Mouse (Mus musculus): Measurements from ENCODE around the gene Hist1h3i.
A peak's percentile ranks its signal among the peaks of the same experiment; 100 is the strongest.
"Not testable (repeated sequence)": the region's sequence is repeated elsewhere in the genome, so short reads cannot be mapped to it uniquely, and the experiment has no call there.

Hist1h3i gene

GRCm38 (mm10) chr13:21782361-21783254, 562 bp downstream of the Hist1h3i start:
- ATAC-seq (ENCODE audit: low TSS enrichment): not testable (repeated sequence)

- ATAC-seq (ENCODE audit: low TSS enrichment): no peak
These were observed 1.5 kb downstream of the Hist1h3i start for GRCm38 (mm10) chr13:21781639-21782038.

GRCm38 (mm10) chr13:21781021-21781555, 2.1 kb downstream of the Hist1h3i start:
- ATAC-seq (ENCODE audit: low TSS enrichment): no peak

DNA sequence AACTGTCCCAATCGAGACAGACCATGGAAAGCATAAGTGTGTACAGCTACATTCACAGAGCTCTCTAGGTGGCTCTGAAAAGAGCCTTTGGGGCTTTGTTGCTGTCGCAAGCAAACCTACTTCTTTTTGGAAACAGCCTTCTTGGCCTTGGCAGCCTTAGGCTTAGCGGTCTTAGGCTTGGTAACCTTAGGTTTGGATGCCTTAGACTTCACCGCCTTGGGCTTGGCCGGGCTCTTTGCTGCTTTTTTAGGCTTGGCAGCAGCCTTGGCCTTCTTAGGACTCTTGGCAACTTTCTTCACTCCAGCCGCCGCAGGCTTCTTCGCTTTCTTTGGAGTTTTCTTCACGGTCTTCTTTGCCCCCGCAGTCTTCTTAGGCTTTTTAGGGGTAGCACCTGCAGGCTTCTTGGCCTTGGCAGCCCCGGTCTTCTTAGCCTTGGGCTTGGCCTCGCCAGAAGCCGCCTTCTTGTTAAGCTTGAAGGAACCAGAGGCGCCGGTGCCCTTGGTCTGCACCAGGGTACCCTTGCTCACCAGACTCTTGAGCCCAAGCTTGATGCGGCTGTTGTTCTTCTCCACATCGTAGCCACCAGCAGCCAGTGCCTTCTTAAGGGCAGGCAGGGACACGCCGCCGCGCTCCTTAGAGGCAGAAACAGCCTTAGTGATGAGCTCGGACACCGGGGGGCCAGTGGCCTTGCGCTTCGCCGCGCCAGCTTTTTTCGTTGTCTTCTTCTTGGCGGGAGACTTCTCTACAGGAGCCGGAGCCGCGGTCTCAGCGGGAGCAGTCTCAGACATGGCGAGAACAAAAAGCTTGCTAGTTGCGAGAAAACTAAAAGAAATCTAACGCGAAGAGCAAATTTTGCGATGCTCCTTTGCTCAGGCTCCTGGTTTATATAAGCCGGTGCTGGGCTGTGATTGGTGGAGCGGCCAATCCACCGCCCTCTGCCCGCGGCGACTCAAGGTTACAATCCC, 3.1 kb downstream of the Hist1h3i start, which contains the start of gene Hist1h1b:
Hist1h1b (minus strand) TSS at position 859 of the 965 bp plus-strand sequence.
- peak; percentile 66 for ATAC-seq (ENCODE audit: low TSS enrichment)

DNA sequence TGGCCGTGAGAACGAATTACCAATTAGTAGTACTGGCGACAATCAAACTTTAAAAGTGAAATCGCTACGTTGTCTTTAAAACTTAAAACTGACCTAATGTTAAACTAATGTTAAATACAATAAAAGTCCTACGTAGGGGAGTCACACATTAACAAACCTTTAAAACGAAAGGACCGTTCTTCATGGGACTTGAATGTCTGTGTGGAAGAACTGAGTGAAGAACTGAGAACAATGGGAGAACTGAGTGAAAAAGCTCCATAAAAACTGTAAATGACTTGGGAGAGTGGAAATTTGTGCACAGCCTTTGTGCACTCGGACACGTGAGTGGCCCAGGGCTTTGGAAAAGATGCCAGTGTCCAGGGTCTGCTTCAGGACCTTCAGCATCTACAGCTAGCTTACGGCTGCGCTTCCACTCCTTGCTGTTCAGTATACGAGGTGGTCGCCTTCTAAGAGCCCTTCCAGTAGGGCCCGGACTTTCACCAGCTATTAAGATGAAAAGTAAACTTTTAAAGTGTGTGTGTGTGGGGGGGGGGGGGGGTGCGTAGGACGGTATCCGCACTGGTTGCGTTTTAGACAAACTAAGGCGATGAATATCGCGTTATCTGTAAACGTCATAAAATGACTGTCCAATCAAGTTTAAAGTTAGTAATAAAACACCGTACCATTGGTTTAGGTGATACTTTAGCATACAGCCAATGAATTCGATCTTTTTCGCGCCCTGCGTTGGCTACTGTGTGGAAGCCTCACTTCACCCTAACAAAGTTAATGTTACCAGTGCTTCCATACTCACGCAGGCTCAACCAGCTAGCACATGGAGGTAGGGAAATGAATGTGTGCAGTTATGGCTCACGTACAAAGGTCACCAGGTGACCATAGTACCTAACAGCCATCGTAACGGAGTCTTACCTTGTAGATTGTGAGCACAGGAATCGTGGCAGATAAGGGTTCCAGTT, 4.1 kb downstream of the Hist1h3i start:
- peak; percentile 92 for ATAC-seq (ENCODE audit: low TSS enrichment)

GRCm38 (mm10) chr13:21755707-21756106, 27.5 kb downstream of the Hist1h3i start:
- no peak for ATAC-seq (ENCODE audit: low TSS enrichment)

DNA sequence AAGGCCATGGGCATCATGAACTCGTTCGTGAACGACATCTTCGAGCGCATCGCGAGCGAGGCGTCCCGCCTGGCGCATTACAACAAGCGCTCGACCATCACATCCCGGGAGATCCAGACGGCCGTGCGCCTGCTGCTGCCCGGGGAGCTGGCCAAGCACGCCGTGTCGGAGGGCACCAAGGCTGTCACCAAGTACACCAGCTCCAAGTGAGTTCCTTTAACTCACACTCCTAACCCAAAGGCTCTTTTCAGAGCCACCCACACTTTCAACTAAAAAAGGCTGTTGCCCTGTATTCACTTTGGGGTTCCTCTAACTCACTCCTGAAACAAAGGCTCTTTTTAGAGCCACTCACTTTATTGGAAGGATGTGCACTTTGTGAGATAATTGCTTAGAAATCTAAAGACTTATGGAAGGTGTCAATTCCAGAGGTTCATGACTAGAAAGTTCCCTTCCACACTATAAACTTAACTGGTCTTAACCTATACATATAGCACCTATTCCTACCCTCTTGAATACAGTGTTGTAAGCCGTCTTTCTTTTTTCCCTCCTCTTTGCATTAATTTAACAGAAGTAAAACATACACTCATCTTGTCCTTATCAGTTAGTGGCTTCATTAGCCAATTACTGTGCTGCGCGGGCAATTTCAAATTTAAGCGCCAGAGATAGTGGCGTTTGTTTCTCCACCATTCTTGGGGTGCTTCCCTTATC, 28.7 kb downstream of the Hist1h3i start:
- 0 out of 2 replicates have a peak, but pooled peaks have one; percentile 8 for ATAC-seq (ENCODE audit: low TSS enrichment)

DNA sequence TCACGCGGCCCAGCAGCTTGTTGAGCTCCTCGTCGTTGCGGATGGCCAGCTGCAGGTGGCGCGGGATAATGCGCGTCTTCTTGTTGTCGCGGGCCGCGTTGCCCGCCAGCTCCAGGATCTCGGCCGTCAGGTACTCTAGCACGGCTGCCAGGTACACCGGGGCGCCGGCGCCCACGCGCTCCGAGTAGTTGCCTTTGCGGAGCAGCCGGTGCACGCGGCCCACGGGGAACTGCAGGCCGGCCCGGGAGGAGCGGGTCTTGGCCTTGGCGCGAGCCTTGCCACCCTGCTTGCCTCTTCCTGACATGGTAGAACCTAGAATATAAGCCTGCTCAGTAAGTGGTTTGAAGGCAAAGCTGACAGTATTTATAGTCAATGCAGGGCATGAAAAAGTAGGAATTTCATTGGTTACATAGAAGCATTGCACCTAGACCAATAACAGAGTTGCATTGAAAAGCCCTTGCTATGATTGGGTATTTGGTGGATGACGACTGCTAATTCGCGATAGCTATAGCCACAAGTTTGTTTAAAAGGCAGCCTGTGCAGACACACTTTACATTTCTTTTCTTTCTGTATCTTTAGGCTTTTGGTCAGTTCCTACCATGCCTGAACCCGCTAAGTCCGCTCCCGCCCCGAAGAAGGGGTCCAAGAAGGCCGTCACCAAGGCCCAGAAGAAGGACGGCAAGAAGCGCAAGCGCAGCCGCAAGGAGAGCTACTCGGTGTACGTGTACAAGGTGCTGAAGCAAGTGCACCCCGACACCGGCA, 29.5 kb downstream of the Hist1h3i start, which contains the start of the genes Hist1h2ak and Hist1h2bn:
Hist1h2ak (minus strand) TSS at position 304 of the 762 bp plus-strand sequence.
Hist1h2bn (plus strand) TSS at position 600 of the 762 bp plus-strand sequence.
- peak; percentile 98 for ATAC-seq (ENCODE audit: low TSS enrichment)

DNA sequence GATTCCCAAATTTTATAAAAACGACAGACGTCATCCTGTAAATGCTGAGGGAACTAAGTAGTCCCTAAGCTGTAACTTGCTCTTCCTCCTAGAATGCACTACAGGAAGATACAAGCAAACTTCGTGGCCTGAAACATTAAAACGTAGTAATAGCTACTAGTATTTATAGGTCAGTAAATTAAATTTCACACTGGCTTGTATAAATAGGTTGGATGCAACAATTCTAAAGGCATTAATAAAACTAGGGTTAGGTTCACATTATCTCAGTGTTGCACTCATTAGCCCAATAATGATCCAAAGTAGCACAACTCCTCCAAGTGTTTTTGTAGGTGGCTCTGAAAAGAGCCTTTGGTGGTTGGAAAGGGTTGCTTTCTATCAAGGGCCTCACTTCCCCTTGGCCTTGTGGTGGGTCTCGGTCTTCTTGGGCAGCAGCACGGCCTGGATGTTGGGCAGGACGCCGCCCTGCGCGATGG, 30.1 kb downstream of the Hist1h3i start:
- no peak for ATAC-seq (ENCODE audit: low TSS enrichment)

GRCm38 (mm10) chr13:21752356-21752755, 30.8 kb downstream of the Hist1h3i start:
- no peak for ATAC-seq (ENCODE audit: low TSS enrichment)

- no peak for ATAC-seq (ENCODE audit: low TSS enrichment)
These were observed 31.3 kb downstream of the Hist1h3i start for GRCm38 (mm10) chr13:21751827-21752226.

DNA sequence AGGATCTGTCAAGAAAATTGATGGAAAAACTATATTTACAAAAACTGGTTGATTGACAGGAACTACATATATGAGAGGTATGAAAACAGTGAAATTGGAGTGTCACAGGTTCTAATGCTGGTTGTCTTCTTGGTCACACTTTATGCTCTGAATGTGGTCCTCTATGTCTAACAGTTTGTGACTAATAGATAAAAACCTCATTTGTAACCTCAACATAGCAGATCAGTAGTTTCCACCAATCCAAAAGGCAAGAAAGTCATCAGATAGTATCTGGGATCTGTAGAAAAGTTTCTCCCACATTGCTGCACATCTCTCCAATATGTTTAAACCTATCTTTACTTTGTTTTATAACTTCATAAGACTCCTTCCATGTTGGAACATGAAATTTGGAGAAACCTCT, 31.8 kb downstream of the Hist1h3i start:
- ATAC-seq (ENCODE audit: low TSS enrichment): no peak

DNA sequence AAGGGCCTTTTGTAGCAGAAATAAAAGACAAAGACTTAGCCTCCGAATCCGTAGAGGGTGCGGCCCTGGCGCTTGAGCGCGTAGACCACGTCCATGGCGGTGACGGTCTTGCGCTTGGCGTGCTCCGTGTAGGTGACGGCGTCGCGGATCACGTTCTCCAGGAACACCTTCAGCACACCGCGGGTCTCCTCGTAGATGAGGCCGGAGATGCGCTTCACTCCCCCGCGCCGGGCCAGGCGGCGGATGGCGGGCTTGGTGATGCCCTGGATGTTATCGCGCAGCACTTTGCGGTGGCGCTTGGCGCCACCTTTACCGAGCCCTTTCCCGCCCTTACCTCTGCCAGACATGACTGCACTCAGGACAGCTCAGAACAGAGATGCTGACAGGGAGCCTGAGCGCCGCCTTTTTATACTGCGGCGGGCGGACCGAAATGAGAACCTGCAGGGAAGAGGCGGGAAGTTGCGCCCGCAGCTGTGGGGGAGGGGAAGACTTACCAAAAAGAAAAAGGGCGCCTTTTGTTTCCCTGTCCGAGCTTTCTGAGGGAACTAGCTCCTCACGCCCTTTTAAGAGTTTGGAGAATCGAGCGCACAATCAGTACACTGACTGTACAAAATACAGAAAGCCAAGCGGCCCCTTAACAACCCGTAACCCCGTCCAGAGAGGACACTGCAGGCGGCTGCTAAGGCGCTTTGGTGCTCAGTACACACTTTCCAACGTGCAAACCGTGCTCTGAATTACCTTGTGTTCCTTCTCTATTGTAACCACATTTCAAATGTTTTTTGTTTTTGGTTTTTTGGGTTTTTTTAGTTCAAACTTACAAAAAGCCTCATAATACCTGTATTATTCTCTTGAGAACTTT, 32.8 kb downstream of the Hist1h3i start, which contains the start of gene Hist1h4k:
Hist1h4k (minus strand) TSS at position 347 of the 859 bp plus-strand sequence.
- peak; percentile 89 for ATAC-seq (ENCODE audit: low TSS enrichment)

- ATAC-seq (ENCODE audit: low TSS enrichment): no peak
These were observed 33.6 kb downstream of the Hist1h3i start for GRCm38 (mm10) chr13:21749387-21750158.

GRCm38 (mm10) chr13:21745006-21745405, 38.2 kb downstream of the Hist1h3i start:
- no peak for ATAC-seq (ENCODE audit: low TSS enrichment)

GRCm38 (mm10) chr13:21734906-21735767, 48.0 kb downstream of the Hist1h3i start, which contains the start of gene Hist1h4j:
TSS of gene Hist1h4j (plus strand) at chr13:21735064.
- ATAC-seq (ENCODE audit: low TSS enrichment): peak; percentile 92

All from frontal cortex, adult (tissue).